Mouse (Mus musculus) adrenal gland, postnatal 36 days (tissue): ENCODE results near the gene Svbp. TPM values are rescaled to one million over a fixed set of nuclear protein-coding genes. Genes with fewer than 3 reads are reported as not detected.

Experiments
- DNase-seq, 2 experiments: peaks; one replicate each; pipeline ENCODE4 v3.0.0; 2021; ENCODE audit warnings: mixed read lengths in 1 of 2
- long read RNA-seq, 2 experiments: library from polyadenylated mRNA; stranded (forward); transcript quantifications; one replicate each; pipeline ENCODE4 v2.0.0; 2021; ENCODE audit warnings: borderline sequencing depth in 2 of 2
- total RNA-seq, 2 experiments: library from RNA; stranded (reverse); gene quantifications; 2 replicates each; pipeline ENCODE4 v1.2.3; 2021

Gene Svbp
- 10 to 100 TPM; 17.1 to 19.2 TPM for total RNA-seq
- long read RNA-seq, experiment 1, transcript Svbp-201 (3 exons, 733 nt): major isoform, 26 of 27 reads
- long read RNA-seq, experiment 1, partial matches to known transcripts: 1 of 27 reads
- long read RNA-seq, experiment 1, other reads (novel, unspliced or antisense): 0 of 27 reads
- long read RNA-seq, experiment 2, transcript Svbp-201 (3 exons, 733 nt): major isoform, 10 of 10 reads
- long read RNA-seq, experiment 2, partial matches to known transcripts: 0 of 10 reads
- long read RNA-seq, experiment 2, other reads (novel, unspliced or antisense): 0 of 10 reads

DNA sequence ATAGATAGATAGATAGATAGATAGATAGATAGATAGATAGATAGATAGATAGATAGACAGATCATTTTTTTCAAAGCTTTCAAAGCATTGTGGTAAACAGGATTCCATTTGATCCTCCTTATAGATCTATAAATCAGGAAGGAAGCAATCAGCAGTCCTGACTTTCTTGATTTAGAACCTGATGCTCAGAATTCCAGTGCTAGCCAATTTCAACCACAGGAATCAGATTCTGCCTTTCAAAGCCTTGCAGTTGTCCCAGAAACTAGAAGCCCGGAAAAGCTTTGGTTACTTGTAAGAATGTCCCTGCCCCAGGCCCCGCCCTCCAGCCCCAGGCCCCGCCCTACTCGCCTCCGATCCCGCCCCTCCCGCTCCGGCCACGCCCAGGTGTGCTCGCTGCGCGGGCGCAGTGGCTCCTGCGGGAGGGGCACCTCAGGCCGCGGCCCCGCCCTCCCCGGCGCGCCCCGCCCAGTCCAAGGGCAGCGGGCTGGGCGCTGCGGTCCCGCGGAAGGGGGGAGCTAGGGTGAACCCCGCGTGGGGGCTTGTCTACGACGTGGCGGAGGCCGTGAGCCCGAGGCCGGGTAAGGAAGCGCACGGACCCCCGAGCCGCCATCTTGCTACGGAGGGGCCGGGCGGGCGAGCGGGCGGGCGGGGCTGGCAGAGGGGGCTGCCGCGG, at the start of gene Svbp:
Gene Svbp (plus strand): TSS at position 398 of the 673 bp plus-strand sequence.
- DNase-seq: peak; percentile 91 to 95

DNA sequence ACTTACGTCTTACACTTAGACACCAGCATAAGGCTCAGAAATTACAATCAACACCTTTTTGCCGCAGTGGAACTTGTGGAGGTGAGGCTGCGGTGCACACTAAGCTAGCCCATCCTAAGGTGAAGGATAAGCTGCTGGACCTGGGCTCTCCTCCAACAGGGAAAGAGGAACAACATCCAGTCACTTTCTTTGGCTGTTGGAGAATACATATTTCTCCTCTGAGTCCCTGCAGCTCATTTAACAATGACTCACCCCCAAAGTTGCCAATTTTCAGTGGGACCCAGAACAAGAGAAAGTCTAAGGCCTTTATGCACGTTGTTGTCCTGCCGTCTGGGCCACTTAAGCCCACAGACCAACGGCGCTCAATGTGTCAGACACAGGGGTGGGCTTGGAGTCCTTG, 48.3 kb upstream of the Svbp start:
- peak; percentile 52 to 63 for DNase-seq

DNA sequence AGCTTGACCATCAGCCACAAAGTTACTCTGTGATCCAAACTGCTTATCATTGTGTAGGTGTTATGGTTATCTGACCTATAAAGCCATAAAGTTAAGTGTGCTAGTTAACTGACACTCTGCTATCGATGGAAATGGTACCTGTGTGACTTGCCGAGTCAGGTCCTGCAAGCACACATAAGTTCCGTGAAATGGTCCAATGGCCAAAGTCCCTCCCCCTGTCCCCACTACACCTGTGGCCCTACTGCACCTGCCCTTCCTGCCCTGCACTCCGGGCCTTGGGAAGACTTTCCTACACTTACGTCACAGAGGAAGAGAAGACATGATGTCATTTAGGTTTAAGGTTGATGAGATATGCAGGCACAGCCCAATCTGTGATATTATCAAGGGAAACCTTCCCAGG, 47.8 kb upstream of the Svbp start:
- no peak for DNase-seq

DNA sequence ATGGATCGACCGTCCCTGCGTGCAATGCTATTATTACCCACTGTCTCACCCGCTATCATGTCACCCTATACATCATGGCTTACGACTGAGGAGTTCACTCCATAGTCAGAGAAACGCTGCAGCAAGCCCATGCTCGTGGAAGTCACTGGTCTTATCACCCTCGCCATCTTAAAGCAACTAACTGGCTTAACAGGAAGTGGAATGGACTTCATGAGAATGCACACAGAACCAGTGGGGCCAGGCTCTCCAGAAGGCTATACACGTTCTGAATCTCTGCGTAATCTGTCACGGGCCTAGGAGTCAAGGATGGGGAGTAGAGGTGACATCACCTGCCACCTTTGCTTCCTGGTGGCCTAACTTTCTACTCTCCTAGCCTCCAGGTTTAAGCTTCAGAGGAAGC, 46.4 kb upstream of the Svbp start:
- DNase-seq: no peak

DNA sequence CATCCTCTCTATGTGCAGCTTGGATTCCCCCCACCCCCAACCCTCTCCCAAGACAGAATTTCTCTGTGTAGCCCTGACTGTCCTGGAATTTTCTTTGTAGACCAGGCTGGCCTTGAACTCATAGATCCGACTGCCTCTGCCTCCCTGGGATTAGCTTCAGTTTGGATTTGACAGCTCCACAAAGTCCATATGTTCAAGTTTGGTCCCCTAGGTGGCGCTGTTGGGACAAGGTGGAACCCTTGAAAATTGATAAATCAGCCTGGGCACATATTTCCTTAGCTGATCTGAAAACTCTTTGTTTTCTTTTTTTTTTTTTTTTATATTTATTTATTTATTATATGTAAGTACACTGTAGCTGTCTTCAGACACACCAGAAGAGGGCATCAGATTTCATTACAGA, 37.9 kb upstream of the Svbp start:
- DNase-seq: peak; percentile 72 to 79

DNA sequence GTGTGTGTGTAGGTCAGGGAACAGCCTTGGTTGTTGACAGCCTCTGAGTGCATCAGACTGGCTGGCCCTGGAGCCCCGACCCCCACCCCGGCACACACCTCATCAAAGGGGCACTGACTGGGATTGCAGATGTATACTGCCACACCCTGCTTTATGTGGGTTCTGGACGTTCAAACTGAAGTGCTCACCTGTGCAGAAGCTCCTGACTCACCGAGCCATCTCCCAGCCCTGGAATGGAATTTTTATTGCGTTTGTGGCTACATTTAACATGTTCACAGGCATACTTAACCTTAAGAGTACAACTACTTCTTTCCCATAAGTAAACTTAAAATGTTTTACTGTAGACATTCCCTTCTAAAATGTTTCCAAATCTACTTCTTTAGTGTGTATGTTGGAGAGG, 37.2 kb upstream of the Svbp start:
- DNase-seq: no peak

DNA sequence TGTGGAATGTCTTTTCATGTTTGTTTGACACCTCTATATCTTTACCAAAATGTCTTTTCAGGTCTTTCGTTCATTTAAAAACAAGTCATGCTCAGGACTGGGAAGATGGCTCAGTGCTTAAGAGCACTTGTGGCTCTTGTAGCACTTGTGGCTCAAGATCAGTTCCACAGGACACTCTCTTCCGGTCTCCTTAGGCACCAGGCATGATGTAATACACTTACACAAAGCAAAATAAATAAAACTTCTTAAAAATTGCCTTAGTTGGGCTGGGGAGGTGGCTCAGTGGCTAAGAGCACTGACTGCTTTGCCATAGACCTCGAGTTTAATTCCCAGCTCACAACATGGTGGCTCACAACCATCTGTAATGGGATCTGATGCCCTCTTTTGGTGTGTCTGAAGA, 33.7 kb upstream of the Svbp start:
- no peak for DNase-seq

DNA sequence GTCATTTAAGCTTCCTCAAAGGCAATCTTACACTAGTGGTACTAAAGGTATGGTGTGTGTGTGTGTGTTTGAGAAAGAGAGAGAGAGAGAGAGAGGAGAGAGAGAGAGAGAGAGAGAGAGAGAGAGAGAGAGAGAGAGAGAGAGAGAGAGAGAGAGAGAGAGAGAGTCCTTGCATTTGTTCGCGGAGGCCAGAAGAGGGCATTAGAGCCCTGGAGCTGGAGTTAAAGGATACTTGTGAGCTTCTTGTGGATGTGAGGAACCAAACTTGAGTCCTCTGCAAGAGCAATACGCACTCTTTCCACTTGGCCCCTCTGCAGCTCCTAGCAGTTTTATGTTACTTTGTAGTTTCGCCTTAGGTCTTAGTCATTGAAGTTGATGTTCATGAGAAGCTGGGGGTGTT, 32.1 kb upstream of the Svbp start:
- DNase-seq: no peak

DNA sequence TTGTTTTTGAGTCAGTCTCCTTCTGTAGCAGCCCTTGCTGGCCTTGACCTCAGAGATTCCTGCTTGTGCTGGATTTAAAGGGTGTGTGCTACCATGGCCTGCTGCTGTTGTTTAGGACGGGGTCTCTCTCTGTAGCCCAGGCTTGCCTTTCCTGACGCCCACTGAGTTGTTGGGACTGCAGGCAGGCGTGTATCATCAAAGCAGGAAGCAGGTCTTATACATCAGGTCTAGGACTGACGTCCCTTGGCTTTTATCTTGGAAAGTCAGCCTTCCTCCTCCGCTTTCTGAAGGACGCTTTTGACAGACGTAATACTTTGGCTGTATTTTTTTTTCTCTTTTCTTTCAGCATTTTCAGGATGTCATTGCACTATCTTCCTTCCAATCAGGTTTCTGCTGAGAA, 29.2 kb upstream of the Svbp start:
- DNase-seq: no peak

DNA sequence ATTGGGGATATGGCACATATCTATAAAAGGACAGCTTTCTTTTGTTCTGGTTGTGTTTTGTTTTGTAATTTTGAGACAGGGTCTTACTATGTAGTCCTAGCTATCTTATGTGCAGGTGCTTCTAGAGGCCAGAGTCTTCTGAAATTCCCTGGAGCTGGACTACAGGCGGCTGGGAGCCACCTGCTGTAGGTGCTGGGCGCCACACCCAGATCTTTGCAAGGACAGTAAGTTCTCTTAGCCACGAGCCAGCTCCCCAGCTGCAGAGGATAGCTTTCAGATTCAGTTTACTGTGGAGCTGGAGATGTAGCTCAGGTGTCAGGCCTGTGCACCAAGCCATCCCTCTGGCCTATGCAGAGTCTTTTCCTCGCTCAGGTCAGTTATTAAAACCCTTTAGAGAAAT, 28.0 kb upstream of the Svbp start:
- DNase-seq: no peak

DNA sequence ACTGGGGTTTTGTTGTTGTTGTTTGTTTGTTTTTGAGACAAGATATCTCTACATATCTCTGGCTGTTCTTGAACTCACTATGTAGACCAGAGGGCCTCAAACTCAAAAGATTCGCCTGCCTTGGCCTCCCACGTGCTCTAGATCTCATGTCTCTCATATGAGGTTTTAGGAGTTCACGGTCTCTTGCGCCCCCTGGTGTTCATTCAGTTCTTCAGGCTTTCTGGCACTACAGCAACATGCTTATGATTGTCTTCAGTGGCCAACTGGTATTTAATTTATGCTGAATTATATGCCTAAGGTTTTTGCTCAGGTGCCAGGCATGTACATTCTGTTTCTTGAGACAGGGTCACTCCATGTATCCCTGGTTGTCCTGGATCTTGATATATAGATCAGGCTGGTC, 27.4 kb upstream of the Svbp start:
- DNase-seq: peak; percentile 83 to 86

DNA sequence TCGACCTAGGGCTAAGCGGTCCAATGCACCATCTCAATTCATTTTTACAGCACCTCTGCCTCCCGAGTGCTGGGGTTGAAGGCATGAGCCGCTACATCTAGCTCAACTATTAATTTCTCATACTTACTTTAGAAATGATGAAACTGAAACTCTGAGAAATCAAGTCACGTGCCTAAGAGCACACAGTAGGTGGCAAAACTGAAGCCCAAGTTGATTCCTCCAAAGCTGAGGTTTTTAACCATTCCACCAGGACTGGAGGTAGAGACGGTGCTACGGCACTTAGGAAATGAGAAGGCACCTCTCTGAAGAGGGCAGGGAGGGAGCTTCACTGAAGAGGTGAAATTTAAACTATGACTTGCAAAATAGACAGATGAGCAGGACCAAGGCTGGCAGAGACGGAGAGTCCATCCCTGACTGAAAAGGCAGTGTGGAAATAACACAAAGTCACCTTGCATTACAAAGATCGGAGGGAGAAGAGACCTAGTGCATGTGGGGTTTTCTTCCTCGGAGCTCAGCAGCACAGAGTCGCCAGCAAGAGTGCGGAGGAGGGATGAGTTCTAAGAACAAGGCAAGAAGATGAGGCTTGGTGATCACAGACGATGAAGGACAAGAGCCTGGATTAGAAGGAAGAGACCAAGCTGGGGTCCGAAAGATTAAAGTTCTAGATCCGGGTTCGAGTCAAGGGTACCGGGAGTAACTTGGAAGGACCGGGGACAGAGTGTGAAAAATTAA, 22.0 kb upstream of the Svbp start:
- DNase-seq: no peak

DNA sequence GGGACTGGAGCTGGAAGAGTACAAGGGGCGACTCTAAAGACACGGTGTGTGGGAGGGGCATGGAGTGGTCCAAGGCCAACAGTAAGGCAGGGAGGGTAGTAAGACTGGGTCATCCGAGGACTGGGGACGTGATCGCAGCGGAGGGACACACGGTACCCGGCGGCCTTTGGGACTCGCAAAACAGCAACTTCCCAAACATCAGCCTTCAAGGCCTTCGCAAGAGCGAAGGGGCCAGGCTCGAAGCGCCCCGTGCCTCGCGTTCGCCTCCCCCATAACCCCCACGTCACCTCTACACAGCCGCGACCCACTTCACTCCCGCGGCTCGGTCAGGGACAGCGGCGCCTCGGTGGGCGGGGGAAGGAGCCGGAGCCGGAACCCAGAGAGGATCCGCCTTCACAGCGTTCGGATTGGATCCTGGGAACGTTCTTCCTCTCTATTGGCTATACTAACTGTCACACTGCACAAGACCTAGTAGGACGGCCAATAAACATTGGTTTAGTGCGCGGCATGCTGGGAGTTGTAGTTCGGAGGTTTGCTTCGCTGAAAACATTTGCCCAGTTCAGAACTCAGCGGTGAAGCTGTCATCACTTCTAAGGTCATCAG, 21.2 kb upstream of the Svbp start, which contains the start of gene Zfp691:
Gene Zfp691 (minus strand): TSS at position 345 of the 603 bp plus-strand sequence.
- peak; percentile 94 for DNase-seq

DNA sequence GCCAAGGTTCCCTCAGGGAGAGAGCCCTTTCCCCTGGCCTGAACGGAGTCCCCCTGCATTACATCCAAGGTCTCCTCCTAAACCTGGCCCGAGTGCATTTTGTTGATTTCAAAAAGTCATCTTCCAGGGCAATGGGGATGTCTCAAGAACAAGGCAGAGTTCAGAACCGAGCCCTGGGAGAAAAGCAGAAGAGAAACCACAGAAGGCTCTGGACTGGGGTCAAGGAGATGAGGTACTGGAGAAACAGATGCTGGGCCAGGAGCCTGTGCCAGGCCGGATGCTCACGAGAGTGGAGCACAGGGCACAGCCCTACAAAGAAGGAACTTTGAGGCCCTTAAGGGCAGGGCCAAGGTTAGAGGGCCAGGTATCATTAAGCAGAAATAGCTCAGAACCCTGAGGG, 17.4 kb upstream of the Svbp start:
- no peak for DNase-seq

DNA sequence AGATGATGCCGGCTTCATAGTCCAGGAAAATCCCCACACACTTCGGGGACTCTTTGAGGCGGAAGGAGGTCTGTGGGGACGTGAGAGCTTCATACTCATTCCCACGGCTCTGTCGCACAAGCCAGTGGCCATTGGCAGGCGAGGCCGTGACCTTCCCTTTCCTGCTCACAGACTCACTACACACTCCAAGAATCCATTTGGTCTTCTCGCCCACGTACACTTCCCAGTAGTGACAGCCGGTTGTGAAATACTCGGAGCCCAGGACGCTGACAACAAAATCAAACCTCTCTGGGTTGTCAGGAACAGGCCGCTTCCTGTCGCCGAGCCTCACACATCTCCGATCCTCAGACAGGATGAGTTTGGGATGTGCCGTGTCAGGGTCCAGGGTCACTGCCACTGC, 16.8 kb upstream of the Svbp start:
- peak; percentile 23 to 34 for DNase-seq

DNA sequence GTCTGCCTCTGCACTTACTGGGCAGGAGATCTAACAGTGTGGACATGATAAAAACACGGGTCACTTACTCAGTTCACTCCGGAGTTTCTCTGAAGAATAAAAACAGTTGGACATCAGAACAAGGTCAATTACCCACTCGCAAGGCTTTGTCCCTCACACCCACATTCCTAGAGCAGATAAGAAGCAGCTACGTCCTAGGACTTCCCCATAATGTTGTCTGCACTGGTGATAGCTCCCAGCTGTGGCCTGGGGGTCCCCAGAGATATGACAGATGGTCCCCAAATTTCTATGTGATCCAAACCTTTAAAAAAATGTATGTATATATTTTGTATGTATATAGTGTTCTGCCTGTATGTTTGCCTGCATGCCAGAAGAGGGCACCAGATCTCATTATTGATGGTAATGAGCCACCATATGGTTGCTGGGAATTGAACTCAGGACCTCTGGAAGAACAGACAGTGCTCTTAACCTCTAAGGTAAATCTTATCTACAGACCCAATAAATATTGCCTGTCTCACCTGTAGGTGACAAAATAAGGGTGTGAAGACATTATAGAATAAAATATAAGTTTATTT, 14.9 kb upstream of the Svbp start:
- DNase-seq: no peak

DNA sequence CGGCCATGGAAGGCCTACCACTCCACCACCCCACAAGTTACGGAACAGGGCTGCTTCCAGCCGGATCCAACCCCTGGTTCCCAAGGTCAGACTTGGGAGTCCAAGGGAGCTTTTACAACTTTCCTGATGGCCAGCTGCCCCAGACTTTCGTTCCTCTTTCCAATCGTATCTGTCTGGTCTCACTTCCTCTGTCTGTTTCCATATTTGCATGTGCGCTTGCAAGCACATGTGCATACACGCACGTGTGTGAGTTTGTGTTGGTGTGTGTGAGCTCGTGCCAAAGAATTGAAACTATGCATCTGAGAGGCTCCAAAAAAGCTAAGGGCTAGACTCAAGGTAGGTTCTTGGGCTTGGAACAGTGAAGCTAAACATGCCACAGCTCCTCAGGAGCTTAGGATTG, 13.7 kb upstream of the Svbp start:
- DNase-seq: no peak

DNA sequence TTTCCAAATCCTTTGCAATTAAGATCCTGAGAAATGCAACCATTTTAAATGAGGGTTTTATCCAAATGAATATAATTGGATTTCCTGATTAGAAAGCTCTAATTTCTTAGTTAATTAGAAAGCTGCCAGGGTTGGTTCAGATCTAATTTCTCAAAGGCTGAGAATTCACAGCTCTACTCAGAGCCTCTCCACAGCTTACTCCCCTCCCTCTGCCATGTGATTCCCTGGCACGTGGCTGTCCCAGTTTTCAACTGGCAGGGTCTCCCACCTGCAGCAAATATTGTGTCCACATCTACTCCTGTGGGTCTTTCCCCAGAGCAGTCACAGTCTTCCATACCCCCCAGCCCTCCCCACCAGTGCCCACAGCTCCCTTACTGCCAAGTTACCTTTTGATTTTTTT, 11.6 kb upstream of the Svbp start:
- DNase-seq: no peak

DNA sequence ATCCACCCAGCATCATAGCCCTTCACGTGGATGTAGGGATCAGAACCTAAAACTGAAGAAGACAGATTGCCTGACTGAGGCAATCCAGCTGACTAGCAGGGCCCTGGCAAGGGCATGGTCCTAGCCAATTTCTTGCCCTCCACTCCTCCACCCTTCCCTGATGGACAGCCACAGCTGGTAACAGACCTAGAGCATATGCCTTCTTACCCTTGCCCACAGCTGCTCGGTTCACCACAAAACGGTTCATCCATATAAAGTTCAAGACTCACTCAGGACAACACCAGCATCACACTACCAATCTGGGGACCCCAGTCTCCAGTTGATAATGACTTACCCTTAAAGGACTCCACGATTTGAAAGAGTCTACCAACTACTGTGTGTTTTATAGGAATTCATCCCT, 9.3 kb upstream of the Svbp start:
- DNase-seq: no peak

DNA sequence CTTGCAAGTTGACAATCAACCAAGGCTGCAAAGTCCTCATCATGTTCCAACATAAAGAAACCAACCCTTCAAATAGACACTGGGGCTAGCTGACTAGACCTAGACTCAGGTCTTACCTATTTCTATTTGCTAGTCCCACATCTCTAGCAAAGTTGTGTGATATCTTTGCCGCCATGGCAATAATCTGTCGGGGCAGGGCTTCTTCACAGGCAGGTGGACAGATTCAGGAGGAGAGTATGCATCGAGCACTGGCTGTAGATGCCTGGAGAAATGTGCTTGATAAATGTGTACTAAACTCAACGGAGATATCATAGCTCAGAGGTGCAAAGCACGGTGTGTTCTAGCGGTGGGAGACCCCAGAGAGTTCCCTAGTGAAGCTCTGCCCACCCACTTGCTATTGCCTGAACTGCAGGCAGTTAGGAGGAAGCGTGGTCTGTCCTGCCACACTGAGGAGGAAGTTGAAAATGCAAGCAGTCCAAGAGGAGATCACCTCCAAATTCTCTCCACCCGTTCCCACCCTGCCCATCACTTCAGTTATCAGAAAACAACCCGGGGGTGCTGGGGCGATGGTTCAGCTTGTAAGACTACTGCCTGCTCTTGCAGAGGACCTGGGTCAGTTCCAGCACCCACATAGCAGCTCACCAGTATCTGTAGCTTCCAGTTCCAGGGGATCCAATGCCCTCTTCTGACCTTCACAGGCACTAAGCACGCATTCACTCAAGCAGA, 6.9 kb upstream of the Svbp start:
- DNase-seq: no peak

DNA sequence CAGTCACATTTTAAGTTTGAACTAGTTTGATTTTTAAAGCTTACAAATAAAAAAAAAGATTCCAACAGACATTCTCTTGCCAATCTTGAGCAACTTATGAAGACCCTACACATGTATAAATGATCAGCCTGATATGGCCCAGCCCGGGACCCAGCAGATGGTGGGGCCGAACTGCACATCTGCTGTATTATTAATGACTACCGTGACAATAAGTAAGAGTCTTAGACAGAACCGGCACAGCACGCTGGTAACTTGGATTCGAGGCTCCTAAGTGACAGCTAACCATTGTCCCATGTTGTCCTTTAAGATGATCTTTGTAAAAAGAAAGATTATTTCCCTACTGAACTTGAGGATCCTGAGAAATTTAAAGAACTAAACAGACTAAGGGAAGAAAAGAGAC, 5.7 kb upstream of the Svbp start:
- DNase-seq: no peak

DNA sequence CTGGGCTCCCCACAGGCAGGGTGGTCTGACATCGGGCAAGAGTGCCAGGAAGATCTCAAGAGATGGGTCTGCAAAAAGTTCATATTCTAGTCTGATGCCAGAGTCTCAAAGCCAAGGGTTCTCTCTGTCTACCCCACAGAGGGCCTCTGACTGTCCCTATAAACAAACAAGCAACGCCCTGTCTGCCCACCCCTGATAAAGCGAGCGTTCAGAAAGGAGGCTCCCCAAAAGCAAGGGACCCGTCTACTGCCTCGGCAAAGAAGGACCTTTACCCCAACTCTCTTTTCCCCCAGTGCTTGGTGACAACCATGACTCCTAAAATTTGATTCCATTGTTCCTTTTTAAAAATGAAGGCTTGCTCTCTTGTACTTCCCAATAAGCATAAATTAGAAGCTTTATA, 5.2 kb upstream of the Svbp start, which contains the start of gene Ermap:
Gene Ermap (minus strand): TSS at position 148 of the 400 bp plus-strand sequence.
- DNase-seq: no peak
